In the genomic region with DNA sequence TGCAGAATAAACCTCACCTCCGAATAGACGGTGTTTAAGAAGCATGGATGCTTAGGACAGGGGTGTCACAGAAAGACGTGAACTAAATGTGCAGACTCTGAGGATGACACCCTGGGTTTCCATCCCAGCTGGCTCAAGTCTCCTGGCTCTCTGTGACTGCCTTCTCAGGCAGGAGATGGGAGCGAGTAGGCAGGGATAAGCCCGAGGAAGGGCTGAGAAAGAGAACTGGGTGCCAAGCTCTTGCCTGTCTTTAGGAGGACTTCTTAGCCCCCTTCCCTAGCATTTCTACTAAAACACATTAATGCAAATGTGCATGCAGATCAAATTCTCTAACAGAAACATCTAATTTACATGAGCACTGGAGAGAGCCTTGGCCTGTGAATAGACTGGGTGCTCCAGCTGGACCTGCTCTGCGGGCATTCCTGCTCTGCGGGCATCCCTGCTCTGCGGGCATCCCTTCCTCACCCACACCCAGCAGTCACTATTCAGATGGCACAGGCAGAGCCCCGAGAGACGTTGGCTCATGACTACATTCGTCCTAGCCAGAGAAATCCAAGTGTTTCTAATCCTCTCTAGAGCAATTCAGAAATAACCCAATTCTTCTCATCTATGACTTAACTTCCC, we compare ENCODE assay signal across 35 mouse cellular contexts. TPM values are rescaled to one million over a fixed set of nuclear protein-coding genes. Genes with fewer than 3 reads are reported as not detected.
"Had no signal": no experiment of that assay in that cellular context is flagged by ENCODE, and none has a peak within 500 bp of the region (broad histone marks: within the 10 kb centered on the region; RNA-seq: fewer than 3 reads in every experiment).

No protein-coding gene starts in this region.

- H3K4me1 ChIP-seq: heart, embryonic 12.5 days; hindbrain, embryonic 10.5 days; hindbrain, embryonic 12.5 days; intestine, embryonic 15.5 days; limb, embryonic 10.5 days; limb, embryonic 12.5 days had no signal

- H3K9ac ChIP-seq: heart, embryonic 12.5 days; hindbrain, embryonic 12.5 days; hindbrain, embryonic 14.5 days; intestine, embryonic 15.5 days; limb, embryonic 12.5 days; liver, embryonic 13.5 days; liver, embryonic 15.5 days; liver, postnatal 0 days had no signal

- ATAC-seq: hindbrain, embryonic 16.5 days; inflammation-experienced regulatory T-cells, adult 6 months; intestine, embryonic 15.5 days; intestine, postnatal 0 days; liver, postnatal 0 days had no signal

- H3K4me3 ChIP-seq: gastrocnemius, adult 2 months; heart, adult 2 months; heart, embryonic 12.5 days; hindbrain, embryonic 10.5 days; hindbrain, embryonic 12.5 days; intestine, embryonic 15.5 days; layer of hippocampus, adult 2 months; left cerebral cortex, adult 2 months; limb, embryonic 10.5 days; limb, embryonic 12.5 days; liver, embryonic 13.5 days; liver, embryonic 15.5 days had no signal

- H3K27ac ChIP-seq: gastrocnemius, adult 2 months; heart, adult 2 months; hindbrain, embryonic 10.5 days; hindbrain, embryonic 12.5 days; hindbrain, embryonic 14.5 days; intestine, embryonic 15.5 days; layer of hippocampus, adult 2 months; left cerebral cortex, adult 2 months; limb, embryonic 10.5 days; limb, embryonic 12.5 days; liver, embryonic 13.5 days; liver, embryonic 15.5 days had no signal

- DNase-seq: gastrocnemius, adult 2 months; gastrocnemius, postnatal 10 days; gastrocnemius, postnatal 25 days; heart, adult 2 months; heart, postnatal 14 days; heart, postnatal 4 days; kidney, adult 18-20 months; kidney, adult 8-10 months; kidney, postnatal 10 days; kidney, postnatal 25 days; kidney, postnatal 4 days; liver, embryonic 13.5 days; liver, postnatal 0 days had no signal

- H3K27me3 ChIP-seq: heart, embryonic 12.5 days; hindbrain, embryonic 12.5 days; intestine, embryonic 15.5 days; limb, embryonic 12.5 days; liver, embryonic 13.5 days; liver, embryonic 15.5 days had no signal

- H3K36me3 ChIP-seq: heart, embryonic 12.5 days; hindbrain, embryonic 10.5 days; hindbrain, embryonic 12.5 days; intestine, embryonic 15.5 days; limb, embryonic 10.5 days; limb, embryonic 12.5 days; liver, embryonic 13.5 days; liver, embryonic 15.5 days had no signal

- H3K4me2 ChIP-seq: heart, embryonic 12.5 days; hindbrain, embryonic 12.5 days; hindbrain, embryonic 14.5 days; intestine, embryonic 15.5 days; limb, embryonic 12.5 days; liver, embryonic 11.5 days; liver, embryonic 13.5 days; liver, embryonic 15.5 days had no signal

- H3K9me3 ChIP-seq: heart, embryonic 12.5 days; hindbrain, embryonic 10.5 days; hindbrain, embryonic 12.5 days; intestine, embryonic 15.5 days; limb, embryonic 10.5 days; limb, embryonic 12.5 days; liver, embryonic 13.5 days; liver, embryonic 15.5 days had no signal

RNA-seq across cellular contexts. Expression of a gene that starts 50.0 kb away (rescaled TPM):
- total RNA-seq: gastrocnemius, adult 2 months; gastrocnemius, postnatal 10 days; gastrocnemius, postnatal 25 days; gastrocnemius, postnatal 4 days; granulocyte monocyte progenitor cell, adult 5-6 weeks; heart, adult 2 months; heart, postnatal 14 days; heart, postnatal 4 days; left cerebral cortex, postnatal 36 days had no signal
- polyA plus RNA-seq: heart, adult 2 months; heart, embryonic 12.5 days; heart, embryonic 14.5 days; heart, embryonic 16.5 days; hindbrain, embryonic 10.5 days; hindbrain, embryonic 12.5 days; hindbrain, embryonic 14.5 days; hindbrain, embryonic 16.5 days; intestine, embryonic 15.5 days; intestine, postnatal 0 days; kidney, embryonic 14.5 days; kidney, embryonic 16.5 days; limb, embryonic 10.5 days; limb, embryonic 12.5 days; limb, embryonic 14.5 days; liver, embryonic 11.5 days; liver, embryonic 13.5 days; liver, embryonic 15.5 days; liver, postnatal 0 days had no signal
